Mouse (Mus musculus) induced T-regulatory cell, adult 2 months (primary cell): ENCODE results near the gene Ociad1.

ENCODE experiments used
- DNase-seq: peaks from one replicate; pipeline ENCODE4 v3.0.0-alpha.2; 2012; ENCODE audit warnings: low read depth

The Ociad1 gene

GRCm38 (mm10) chr5:73292502-73293457, at the start of gene Ociad1:
Ociad1 (plus strand) TSS chr5:73292784.
- DNase-seq: peak; percentile 98

- DNase-seq: no peak
Measured at GRCm38 (mm10) chr5:73244403-73244802, 48.2 kb upstream of the Ociad1 start.

GRCm38 (mm10) chr5:73246414-73246813, 46.2 kb upstream of the Ociad1 start:
- DNase-seq: no peak

DNA sequence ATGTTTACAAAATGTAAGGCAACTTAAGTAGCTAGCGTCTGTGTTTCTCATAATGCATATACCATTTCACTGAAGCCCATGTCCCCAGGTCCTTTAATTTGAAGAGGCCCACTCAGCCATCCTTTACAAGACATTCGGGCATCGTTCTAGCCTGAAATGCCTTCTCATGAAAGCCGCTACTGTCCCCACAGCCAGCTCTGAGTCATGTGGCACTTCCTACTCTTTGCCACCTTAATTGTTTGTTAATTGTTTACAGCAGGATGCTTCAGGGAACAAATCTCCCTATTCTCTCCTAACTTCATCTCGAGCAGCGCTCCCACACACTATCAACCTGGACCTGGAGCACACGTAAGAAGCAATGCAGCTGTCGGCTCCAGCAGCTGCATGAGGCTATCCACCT, 44.4 kb upstream of the Ociad1 start:
- DNase-seq: no peak

- no peak for DNase-seq
Measured at GRCm38 (mm10) chr5:73249341-73249740, 43.2 kb upstream of the Ociad1 start.

DNA sequence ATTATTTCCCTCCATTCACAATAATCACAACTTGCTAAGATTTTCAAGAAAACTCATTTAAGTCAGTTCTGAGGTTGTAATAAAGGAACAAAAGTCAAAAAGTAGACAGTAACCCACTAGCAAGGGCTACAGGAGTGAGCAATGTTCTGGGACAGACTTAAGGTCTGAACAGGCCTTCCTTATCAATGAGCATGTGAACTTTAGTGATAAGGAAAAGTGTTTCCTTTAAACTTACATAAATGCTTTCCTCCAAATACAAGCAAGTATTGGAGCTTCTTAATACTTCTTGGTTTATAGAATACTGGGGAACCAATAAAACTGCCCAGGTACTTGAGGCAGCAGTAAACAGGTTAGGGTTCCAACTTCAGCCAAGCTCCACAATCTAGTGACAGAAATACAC, 39.8 kb upstream of the Ociad1 start:
- DNase-seq: no peak

DNA sequence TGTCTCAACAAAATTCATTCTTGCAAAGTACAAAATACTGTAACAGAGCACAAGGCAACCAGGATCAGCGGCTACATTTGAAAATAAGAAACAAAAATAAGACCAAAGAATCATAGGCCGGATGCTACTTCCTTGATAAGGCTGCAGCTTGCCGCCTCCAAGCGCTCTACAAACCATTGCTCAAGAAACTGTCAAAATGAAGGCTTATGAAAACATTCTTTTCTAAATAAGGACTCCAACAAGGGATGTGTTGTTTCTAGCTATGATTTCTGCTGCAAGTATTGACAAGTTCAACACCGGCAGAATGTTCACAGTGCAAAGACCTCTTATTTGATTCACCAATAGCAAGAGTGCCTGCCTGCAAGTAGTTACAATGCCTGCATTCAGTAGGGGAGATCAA, 37.9 kb upstream of the Ociad1 start:
- peak; percentile 68 for DNase-seq

DNA sequence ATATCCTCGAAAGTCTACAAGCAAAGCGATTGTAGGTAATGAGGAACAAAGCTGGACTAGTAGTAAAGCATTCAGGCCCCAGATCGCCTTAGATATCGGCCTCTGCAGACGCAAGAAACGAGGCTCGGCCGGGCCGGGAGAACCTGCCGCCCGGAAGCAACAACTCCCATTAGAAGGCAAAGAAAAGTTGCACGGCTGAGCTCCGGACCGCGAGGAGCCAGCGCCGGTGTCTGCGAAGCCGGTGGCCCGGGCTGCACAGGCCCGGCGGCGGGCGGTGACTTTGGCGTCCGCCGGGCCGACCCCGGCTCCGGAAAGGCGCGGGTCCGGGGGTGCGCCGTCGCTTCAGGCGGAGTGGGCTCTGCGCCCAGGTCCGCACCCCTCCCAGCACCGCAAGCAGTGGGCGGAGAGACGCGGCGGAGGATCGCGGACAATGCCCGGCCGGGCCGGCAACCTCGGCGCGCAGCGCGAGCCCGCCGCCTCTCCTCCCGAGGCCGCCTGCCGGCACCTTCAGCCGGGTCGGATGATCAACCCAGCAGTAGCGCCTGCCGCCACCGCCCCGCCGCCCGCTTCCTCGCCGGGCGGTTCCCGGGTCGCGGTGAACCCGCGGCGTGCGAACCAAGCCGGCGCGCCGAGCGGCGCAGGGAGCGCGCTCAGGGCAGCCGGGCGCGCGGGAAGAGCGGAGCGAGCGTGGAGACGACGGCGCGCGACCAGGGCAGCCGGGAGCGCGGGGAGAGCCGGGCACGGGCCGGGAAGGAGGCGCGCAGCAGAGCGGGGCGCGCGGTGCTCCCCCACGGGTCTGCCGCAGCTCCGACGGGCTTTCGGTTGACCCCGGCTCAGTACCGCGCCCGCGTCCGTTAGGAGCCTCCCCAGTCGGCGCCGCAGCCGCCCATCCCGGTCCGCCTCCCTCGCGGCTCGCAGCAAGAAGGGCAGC, 37.0 kb upstream of the Ociad1 start:
- DNase-seq: peak; percentile 69

GRCm38 (mm10) chr5:73256352-73257065, 36.1 kb upstream of the Ociad1 start, which contains the start of gene Fryl:
Fryl (minus strand) TSS chr5:73256619.
- peak; percentile 99 for DNase-seq

DNA sequence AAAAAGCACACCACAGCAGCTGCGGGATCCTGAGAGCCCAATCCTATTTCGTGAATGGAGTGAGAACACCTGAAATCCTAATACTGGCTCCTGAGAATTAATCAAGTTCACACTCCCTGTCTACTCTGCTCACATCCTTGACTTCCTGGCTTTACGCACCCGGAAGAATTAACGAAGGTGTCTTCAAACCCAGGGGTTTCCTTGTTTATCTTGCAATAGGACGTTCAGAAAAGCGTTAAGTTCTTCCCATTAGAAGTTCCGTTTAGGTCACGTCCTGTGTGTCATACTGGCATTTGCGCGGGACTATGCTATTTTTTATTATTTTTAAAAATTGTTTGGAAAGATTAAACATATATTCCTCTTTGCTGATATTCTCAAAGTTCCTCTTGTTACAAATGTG, 35.5 kb upstream of the Ociad1 start:
- DNase-seq: peak; percentile 85

DNA sequence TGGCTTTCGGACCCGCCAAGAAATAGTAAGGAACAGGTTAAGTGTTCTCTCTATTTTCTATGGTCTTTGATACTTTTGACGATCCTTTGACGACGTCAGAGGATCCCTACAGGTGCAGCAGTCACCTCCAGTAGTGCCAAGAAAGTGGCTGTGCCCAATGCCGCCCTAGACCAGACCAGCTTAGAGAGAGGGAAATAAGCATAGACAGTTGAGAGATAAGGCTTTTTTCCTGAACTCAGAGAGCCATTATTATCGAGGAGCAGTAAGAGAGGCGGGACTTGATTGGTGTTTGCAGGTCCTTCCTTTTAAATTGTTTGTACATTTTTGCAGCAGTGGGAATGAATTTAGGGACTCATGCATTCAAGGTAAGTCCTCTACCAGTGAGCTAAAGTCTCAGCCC, 34.9 kb upstream of the Ociad1 start:
- no peak for DNase-seq

DNA sequence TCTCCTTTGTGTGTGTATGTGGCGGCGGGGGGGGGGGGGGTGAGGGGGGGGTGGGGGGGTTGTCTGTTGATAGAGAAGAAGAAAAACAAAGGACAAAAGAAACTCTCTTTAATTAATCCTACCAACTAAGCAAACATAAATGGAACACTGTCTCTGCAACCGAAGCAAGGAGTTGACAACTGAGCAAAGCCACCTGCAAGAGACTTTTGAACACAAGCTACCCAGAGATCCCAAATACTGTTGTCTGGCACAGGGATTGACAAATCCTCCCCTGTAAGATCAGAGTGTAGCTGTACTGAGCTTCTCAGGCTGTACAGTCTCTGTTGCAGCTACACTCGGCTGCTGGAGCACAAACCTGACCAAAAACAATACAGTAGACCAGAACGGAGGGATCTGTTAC, 28.5 kb upstream of the Ociad1 start:
- DNase-seq: no peak

DNA sequence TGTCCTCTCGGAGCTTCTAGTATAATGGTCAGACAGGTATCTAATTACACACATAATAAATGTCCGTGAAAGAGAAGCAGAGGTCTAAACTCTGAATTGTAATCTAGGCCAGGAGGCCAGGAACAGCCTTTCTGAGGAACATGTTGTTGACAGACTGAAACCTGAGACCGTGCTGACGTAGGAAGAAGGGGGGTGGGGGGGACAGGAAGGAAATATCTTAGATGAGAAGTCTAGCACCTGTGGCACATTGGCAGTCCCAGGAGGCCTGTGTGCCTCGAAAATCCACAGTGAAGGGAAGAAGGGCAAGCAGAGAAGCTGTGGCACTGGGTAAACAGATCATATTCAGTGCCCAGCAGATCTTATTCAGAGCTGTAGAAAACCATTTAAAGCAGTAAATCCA, 27.1 kb upstream of the Ociad1 start:
- DNase-seq: peak; percentile 89

GRCm38 (mm10) chr5:73268636-73269213, 23.9 kb upstream of the Ociad1 start:
- no peak for DNase-seq

GRCm38 (mm10) chr5:73270612-73271011, 22.0 kb upstream of the Ociad1 start:
- DNase-seq: no peak

DNA sequence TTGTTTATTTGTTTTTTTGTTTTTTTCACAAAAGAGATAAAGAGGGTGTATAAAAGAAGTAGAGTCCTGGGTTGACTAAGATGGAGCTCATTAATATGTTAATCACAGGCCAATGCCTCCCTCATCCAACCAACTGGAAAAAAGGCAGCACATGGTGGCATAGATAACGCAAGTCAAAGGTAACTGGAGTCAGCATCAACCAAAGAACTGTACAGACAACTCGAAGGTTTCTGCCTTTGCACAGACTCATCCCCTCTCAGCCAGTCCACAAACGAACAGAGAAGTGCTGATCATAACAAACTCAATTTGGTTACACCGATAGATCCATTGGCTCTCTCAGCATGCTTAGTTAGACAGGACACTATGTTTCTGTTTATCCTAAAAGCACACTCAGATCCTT, 19.4 kb upstream of the Ociad1 start:
- no peak for DNase-seq

GRCm38 (mm10) chr5:73274941-73275340, 17.6 kb upstream of the Ociad1 start:
- DNase-seq: no peak

GRCm38 (mm10) chr5:73279190-73279589, 13.4 kb upstream of the Ociad1 start:
- no peak for DNase-seq

GRCm38 (mm10) chr5:73279732-73280566, 12.6 kb upstream of the Ociad1 start:
- no peak for DNase-seq

DNA sequence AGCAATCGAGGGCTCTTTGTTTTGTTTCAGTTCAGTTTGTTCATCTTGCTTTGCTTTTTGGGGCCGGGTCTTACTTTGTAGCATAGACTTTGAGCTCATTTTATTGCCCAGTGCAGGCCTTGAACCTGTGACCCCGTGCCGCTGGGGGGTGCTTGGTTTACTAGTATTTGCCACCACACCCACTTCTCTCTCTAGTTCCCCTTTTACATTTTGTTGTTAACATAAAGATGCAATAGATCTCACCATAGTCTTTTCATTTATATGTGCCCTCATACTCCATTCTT, 12.1 kb upstream of the Ociad1 start:
- no peak for DNase-seq

- DNase-seq: no peak
Measured at GRCm38 (mm10) chr5:73284046-73284445, 8.5 kb upstream of the Ociad1 start.
